Mouse (Mus musculus) CH12F3 (cell line): Measurements from ENCODE around the gene Megf11.

ENCODE experiments used
- in situ Hi-C: fragments of 300-500 bp; cut with MboI; formaldehyde crosslinking; loops from 2 replicates; pipeline ENCODE4 v1.14.3; 2020; ENCODE audit warnings: low sequenced_read_pairs

The Megf11 gene

DNA sequence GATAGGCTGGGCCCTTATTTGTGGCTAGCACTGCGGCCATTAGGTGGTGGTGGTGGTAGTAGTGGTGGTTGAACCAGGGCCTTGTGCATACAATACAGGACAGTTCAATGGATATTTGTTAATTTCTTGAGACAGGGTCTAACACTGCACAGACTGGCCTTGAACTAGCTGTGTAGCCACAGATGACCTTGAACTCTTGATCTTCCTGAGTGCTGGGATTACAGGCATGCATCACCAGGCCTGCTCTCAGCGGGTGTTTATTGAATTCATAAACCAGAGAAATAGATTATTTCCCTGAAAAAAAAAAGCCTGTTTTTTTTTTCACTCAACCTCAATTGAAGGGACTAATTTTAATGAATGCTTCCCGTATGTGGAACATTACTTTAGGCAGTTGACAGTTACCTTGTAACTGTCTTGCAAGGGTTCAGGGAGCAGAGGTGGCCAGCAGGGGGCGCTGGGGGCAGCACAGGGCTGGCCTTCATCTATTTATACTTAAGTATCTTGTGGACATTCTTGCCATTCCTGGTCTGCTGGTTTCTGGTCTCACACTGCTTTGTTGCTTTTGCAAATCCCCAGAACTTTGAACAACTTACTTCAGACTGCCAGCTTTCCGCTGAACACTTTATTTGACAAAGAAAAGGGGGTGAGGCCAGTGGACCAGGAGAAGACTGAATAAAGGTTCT is 8.6 kb downstream of the Megf11 start:
- in situ Hi-C loops = no loop called here

- in situ Hi-C loops = no loop called here
These were observed 10.0 kb downstream of the Megf11 start for GRCm38 (mm10) chr9:64395238-64395920.

GRCm38 (mm10) chr9:64397108-64397507 is 11.7 kb downstream of the Megf11 start:
- in situ Hi-C loops = no loop called here

DNA sequence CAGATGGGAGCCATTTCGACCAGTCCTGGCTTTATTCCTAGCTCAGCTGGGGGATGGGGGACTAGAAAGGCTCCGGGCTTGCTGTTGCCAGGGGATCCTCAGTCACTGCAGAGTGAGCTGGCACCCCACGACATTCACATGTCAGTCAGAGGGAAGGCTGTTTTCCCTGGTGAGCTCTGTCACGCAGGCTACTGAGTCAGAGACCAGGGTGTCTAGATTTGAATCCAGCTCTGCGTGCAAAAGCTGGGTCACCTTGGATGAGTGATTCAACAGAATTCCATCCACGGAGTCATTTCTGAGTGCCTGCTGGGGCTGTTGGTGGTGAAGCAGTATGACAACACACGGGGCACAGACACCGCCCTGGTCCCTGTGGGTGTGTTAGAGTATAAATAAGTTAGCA is 13.7 kb downstream of the Megf11 start:
- in situ Hi-C loops = no loop called here

GRCm38 (mm10) chr9:64402141-64402540 is 16.7 kb downstream of the Megf11 start:
- in situ Hi-C loops = no loop called here

GRCm38 (mm10) chr9:64406841-64407240 is 21.4 kb downstream of the Megf11 start:
- in situ Hi-C loops = no loop called here

- in situ Hi-C loops = no loop called here
These were observed 22.1 kb downstream of the Megf11 start for GRCm38 (mm10) chr9:64407390-64407970.

DNA sequence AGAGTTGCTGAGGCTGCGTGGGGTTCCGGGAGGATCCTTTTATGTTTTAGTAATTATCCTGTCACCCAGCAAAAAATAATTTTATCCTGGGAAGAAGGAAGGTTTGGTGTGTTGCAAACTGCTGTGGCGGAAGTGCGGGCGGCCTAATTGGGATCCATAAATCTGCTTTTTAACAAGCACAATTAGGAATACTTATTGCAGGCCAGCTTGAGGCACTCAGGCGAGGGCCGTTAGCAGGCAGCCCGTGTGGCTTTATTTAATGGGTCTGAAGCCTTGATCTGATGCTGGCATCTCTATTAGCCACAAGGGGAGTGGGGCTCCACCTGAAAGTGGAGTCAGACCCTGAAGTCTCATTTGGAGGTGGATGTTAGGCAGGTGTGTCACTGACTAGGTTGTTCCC is 23.4 kb downstream of the Megf11 start:
- in situ Hi-C loops = no loop called here

DNA sequence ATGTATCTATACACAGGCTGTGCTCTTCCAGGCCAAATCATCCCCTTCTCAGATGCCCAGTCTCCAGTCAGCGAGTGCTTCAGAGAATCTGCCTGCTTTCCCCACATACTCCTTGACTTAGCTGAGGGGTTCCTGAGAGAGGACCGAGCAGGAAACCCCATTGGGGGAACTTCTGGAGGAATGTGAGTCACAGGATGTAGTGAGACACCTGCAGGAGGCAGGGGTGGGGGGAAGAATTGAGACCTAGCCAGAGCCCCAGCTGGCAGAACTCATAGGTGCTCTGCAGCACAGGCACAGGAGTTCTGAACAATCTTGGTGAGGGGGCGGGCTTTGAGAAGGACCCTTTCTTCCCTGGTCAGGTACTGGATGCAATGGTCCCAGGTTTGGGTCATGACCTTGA is 35.0 kb downstream of the Megf11 start:
- in situ Hi-C loops = no loop called here

GRCm38 (mm10) chr9:64421986-64422616 is 36.7 kb downstream of the Megf11 start:
- in situ Hi-C loops = no loop called here

GRCm38 (mm10) chr9:64423912-64424311 is 38.5 kb downstream of the Megf11 start:
- in situ Hi-C loops = no loop called here

DNA sequence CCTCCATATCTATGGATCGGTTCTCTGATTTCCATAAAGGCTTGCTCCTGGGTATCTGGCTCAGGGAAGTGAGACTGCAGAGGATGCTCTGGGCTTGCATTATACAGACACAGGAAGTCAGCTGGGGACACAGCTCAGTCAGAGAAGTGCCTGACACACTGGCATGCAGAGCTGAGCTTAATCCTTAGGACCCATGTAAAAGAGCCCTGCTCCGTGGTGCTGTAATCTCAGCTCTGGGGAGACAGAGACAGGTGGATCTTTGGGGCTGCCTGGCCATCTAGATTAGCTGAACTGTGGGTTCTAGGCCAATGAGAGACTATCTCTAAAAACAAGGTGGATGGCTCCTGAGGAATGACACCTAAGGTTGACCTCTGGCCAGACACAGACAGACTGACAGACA is 50.7 kb downstream of the Megf11 start:
- in situ Hi-C loops = no loop called here

GRCm38 (mm10) chr9:64440101-64440500 is 54.7 kb downstream of the Megf11 start:
- in situ Hi-C loops = no loop called here

GRCm38 (mm10) chr9:64445981-64446380 is 60.6 kb downstream of the Megf11 start:
- in situ Hi-C loops = no loop called here

DNA sequence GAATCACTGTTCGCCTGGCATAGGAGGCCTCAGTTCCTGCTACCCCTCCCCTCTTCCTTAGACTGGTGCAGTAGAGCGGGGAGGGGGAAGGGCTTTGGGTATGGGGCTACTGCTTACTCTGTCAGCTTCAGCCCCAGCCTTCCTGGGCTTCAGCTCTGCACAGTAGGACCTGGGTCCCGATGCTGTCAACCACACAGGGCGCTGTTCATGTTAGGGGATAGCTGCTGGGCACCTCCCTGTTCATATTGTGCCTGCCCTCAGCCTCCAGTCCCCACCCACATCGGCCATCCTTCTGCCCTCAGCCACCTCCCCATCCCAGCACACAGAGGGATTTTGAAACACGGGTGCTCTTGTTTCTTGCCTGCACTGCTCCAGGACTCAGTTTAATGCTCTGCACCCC is 61.6 kb downstream of the Megf11 start:
- in situ Hi-C loops = no loop called here

- in situ Hi-C loops = no loop called here
These were observed 62.1 kb downstream of the Megf11 start for GRCm38 (mm10) chr9:64447522-64447921.

DNA sequence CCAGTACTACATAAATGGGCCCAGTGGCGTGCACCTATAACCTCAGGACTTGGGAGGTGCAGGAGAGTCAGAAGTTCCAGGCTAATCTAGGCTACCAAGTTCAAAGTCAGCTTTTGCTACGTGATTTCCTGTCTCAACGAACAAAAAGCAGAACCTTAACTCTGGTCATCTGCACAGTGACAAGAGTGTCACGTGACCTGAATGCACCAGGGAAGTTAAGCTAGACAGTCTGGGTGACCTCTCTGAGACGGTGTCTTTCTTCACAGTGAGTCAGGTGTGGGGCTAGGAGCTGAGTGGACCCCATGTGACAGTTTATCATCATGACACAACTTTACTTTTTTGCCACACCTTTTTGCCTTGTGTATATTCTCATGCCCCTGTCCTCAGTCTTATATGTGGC is 67.3 kb downstream of the Megf11 start:
- in situ Hi-C loops = no loop called here

GRCm38 (mm10) chr9:64454196-64454595 is 68.8 kb downstream of the Megf11 start:
- in situ Hi-C loops = no loop called here

- in situ Hi-C loops = no loop called here
These were observed 70.5 kb downstream of the Megf11 start for GRCm38 (mm10) chr9:64455910-64456309.

- in situ Hi-C loops = no loop called here
These were observed 72.2 kb downstream of the Megf11 start for GRCm38 (mm10) chr9:64457596-64457995.

- in situ Hi-C loops = no loop called here
These were observed 76.3 kb downstream of the Megf11 start for GRCm38 (mm10) chr9:64461568-64462308.
